Mouse (Mus musculus) embryonic facial prominence, embryonic 12.5 days (tissue): ENCODE measurements around the gene Gpr156. TPM values are rescaled to one million over a fixed set of nuclear protein-coding genes. Genes with fewer than 3 reads are reported as not detected.
"Not testable (repeated sequence)": the region's sequence is repeated elsewhere in the genome, so short reads cannot be mapped to it uniquely, and the experiment has no call there.

Experiments
- ATAC-seq: fragments of 200-750 bp; cut with Nextera tagmentation; 2 replicates; pipeline ENCODE4 v1.8.0; 2017; ENCODE audit not compliant: insufficient number of reproducible peaks, insufficient read depth, low FRiP score, low TSS enrichment
- H3K27ac ChIP-seq: fragments of 300-500 bp; sonication (generic); 2 replicates; pipeline ENCODE4 v1.5.1; 2016; ENCODE audit warnings: mild to moderate bottlenecking
- H3K27me3 ChIP-seq: fragments of 300-500 bp; sonication (generic); 2 replicates; pipeline ENCODE4 v1.6.1; 2016; ENCODE audit warnings: mild to moderate bottlenecking, moderate library complexity
- H3K36me3 ChIP-seq: fragments of 300-500 bp; sonication (generic); 2 replicates; pipeline ENCODE4 v1.6.1; 2016; ENCODE audit warnings: mild to moderate bottlenecking
- H3K4me1 ChIP-seq: fragments of 300-500 bp; sonication (generic); 2 replicates; pipeline ENCODE4 v1.6.1; 2016
- H3K4me2 ChIP-seq: fragments of 300-500 bp; sonication (generic); replicated peaks from 2 replicates; pipeline ENCODE4 v1.6.1; 2016; ENCODE audit warnings: mild to moderate bottlenecking, moderate library complexity
- H3K4me3 ChIP-seq: fragments of 300-500 bp; sonication (generic); 2 replicates; pipeline ENCODE4 v1.5.1; 2016; ENCODE audit warnings: mild to moderate bottlenecking
- H3K9ac ChIP-seq: fragments of 300-500 bp; sonication (generic); 2 replicates; pipeline ENCODE4 v1.6.1; 2016; ENCODE audit warnings: mild to moderate bottlenecking, moderate library complexity
- H3K9me3 ChIP-seq: fragments of 300-500 bp; sonication (generic); 2 replicates; pipeline ENCODE4 v1.6.1; 2016; ENCODE audit warnings: mild to moderate bottlenecking, moderate library complexity
- whole genome bisulfite sequencing: fragments of 180-500 bp; shearing (Covaris S2); methylation state at CpG from one replicate; pipeline ENCODE4 v1.1.7; 2016; 5-methylcytosine and 5-hydroxymethylcytosine counted together
- polyA plus RNA-seq: library from polyadenylated mRNA; unstranded; fragments of >200 nt; fragmentation: Nextera tagmentation; extraction: Ambion mirVana; gene quantifications from 2 replicates; pipeline ENCODE4 v1.2.1, GENCODE M21; 2016

Gpr156 gene
- polyA plus RNA-seq, 1 experiment from 2014 or later, result 1.5 TPM

DNA sequence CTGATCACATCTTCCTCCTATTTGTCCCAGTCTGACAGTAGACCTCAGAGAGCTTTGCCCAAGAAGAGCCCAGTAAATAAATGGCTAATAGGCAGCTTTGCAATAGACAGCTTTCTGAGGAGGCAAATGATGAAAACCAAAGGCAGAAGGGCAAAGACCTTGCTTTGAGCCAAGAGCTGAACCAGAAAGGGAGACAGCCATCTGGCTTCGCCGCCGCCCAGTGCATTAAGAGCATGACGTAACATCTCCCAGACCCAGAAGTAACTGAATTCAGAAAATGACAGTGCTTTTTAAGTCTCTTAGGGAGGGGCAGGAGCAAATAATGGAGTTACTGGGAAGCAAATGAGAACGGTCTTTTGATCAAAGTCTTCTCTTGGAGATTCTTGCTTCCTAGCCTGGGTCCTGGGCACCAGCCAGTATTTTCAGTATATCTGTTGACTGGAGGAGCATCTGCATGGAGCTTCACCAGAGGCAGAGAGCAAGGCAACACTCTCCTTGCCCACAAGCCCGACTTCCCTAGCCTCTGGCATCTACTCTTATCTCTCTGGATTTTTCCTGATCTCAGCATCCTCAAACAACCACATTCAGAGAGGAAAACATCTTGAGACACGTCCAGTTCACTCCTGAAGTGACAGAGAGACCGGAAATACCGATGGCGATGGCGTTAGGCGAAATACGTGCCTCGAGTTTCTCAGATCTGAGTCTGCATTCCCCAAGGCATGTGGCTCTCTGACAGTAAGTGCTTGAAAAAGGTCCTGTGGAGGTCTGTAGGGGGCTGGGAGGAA lies 92.9 kb downstream of the Gpr156 start:
- no peaks in the 10 kb centered on the region for H3K36me3 ChIP-seq

DNA sequence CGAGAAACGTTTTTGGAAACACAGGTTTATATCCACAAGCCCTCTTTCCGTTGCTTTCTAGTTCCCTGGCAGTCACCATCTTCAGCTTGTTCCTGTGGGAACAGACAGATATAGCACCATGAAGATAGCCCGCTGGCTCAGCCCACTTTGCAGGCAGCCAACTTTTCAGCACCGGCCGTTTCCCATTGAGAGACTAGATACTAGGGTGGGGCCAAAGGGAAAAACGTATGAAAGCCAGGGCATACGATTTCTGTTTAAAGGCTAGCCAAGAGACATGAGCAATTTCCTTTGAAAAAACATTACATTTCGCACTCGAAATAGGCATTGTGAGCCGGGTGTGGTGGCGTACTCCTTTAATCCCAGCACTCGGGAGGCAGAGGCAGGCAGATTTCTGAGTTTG lies 95.2 kb downstream of the Gpr156 start:
- Histone ChIP-seq H3K9ac (no peak overlapping the region), H3K36me3 (no peaks in the 10 kb centered on the region), H3K4me2 (no peak overlapping the region), H3K9me3 (no peaks in the 10 kb centered on the region), H3K4me3 (no peak overlapping the region), H3K4me1 (no peaks in the 10 kb centered on the region), H3K27ac (no peak overlapping the region), H3K27me3 (no peaks in the 10 kb centered on the region)
- no peak for ATAC-seq
- WGBS, result 90% methylated on average over 13 of the region's 13 CpGs

More for the DNA sequence above, 92.9 kb downstream of the Gpr156 start:
- Histone ChIP-seq H3K27ac (no peak overlapping the region), H3K4me1 (no peaks in the 10 kb centered on the region), H3K4me2 (no peak overlapping the region), H3K27me3 (no peaks in the 10 kb centered on the region), H3K4me3 (no peak overlapping the region), H3K9ac (no peak overlapping the region), H3K9me3 (no peaks in the 10 kb centered on the region)
- ATAC-seq, result no peak
- WGBS, result 76% methylated on average over 14 of the region's 14 CpGs

DNA sequence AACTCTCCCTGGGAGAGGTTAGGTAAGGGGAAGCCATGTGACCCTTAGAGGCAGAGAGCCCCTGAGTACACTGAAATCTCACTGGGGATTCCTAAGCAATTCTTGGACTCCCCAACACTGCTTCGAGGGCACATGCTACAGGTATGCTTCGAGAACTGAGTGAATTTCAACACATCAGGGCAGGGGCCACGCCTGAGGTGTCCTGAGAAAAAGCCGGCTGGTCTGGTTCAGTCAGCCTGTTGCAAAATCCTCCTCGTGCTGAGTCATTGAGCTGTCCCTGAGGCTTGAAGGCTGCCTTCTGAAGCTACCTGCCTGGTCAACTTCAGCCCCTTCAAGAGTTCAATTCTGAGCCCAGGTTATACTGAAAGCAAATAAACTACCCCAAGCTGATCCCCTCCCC lies 96.1 kb downstream of the Gpr156 start:
- Histone ChIP-seq H3K27ac (no peak overlapping the region), H3K4me3 (no peak overlapping the region), H3K9ac (no peak overlapping the region), H3K4me1 (no peaks in the 10 kb centered on the region), H3K36me3 (no peaks in the 10 kb centered on the region), H3K9me3 (no peaks in the 10 kb centered on the region), H3K4me2 (no peak overlapping the region), H3K27me3 (no peaks in the 10 kb centered on the region)
- 65% methylated on average over 5 of the region's 5 CpGs for WGBS
- ATAC-seq, result no peak

DNA sequence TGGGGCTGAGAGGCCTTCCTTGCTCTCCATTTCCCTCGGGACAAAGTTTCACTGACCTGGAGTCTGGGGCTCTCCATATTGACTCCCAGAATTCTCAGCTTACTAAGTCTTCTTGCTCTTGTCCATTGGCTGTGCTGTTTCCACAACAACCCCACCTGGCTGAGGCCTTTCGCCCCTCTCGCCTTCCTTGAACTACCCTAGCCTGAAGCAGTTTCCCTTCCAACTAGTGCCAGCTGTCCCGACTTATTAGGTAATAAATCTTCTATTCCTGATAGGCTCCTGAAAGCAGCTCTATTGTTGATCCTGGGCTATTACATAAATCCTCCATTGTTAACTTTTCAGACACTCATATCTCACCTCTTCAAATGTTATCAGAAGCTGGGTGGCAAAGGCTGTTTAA lies 96.6 kb downstream of the Gpr156 start:
- Histone ChIP-seq H3K4me2 (no peak overlapping the region), H3K27me3 (no peaks in the 10 kb centered on the region), H3K27ac (no peak overlapping the region), H3K9ac (no peak overlapping the region), H3K36me3 (no peaks in the 10 kb centered on the region), H3K9me3 (no peaks in the 10 kb centered on the region), H3K4me1 (no peaks in the 10 kb centered on the region), H3K4me3 (no peak overlapping the region)
- WGBS, result 54% methylated on average over 4 of the region's 4 CpGs
- no peak for ATAC-seq

DNA sequence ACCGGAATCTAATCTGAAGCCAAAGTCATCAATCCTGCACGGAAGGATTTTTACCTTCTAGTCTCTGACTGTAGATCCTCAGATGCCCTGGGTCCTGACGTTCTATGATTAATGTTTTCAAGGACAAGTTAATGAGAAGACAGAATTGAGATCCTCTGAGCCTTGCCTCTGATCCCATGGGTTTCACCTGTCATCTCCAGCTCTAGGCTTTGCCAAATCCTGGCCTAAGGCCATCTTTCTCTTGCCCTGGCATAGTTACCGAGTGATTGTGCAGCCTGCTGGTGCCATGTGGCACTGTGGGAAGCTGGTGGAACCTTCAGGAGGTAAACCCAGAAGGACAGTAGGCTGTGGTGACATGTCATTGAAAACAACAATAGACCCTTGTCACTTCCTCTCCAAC lies 98.7 kb downstream of the Gpr156 start:
- Histone ChIP-seq H3K4me1 (no peaks in the 10 kb centered on the region), H3K9me3 (no peaks in the 10 kb centered on the region), H3K27ac (no peak overlapping the region), H3K4me2 (no peak overlapping the region), H3K27me3 (no peaks in the 10 kb centered on the region), H3K4me3 (no peak overlapping the region), H3K36me3 (no peaks in the 10 kb centered on the region), H3K9ac (no peak overlapping the region)
- WGBS, result 88% methylated on average over 4 of the region's 4 CpGs
- no peak for ATAC-seq

DNA sequence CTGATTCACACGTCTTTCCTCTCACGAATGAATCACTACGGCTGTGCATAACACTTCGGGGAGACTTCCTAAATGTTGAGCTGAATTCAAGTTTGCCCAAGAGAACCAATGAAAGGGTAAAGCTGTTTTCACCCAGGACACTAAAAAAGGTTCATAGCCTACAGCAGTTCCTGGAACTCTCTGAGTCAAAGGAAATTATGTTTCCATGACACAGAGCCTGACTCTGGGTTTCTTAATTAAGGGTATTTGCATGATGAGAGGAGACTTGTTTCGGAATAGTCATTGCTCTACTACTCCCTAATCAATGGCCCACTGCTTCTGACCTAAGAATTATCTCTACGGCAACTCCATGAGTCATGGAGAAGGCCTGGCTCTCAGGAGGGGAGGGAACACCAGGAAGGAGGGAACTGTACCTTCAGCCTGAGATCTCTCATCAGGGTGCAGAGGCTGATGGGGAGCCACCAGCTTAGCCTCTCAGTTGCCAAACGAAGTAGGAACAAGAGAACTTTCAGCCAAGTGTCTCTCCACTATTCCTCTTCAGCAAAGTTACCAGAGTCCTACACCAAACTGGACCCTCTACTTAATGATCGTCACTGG lies 100.7 kb downstream of the Gpr156 start:
- no peaks in the 10 kb centered on the region for H3K36me3 ChIP-seq
- no peak overlapping the region for H3K27ac ChIP-seq
- H3K9ac ChIP-seq, result no peak overlapping the region
- no peak for ATAC-seq
- H3K9me3 ChIP-seq, result no peaks in the 10 kb centered on the region
- no peaks in the 10 kb centered on the region for H3K27me3 ChIP-seq
- H3K4me2 ChIP-seq, result no peak overlapping the region
- H3K4me1 ChIP-seq, result no peaks in the 10 kb centered on the region
- 85% methylated on average over 8 of the region's 8 CpGs for WGBS
- H3K4me3 ChIP-seq, result no peak overlapping the region

DNA sequence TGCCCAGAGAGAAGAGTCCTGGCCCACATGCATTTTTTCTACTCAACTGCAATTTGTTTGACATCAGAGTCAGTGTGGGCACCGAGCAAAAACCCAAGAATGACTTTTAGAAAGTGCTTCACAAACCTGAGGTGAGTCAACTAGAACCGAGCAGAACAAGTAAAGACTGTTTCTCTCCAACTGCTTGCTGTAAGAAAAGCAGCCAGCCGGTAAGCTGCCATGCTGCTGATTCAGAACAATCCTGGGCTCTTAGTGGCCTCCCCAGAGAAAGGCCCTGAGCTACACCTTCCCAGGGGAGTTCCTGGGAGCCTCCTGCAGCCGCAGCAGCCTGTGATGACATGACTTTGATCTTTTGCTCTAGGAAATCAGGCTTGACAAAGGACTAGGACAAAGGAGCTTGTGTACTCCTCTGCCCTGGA lies 101.7 kb downstream of the Gpr156 start:
- 13% methylated on average over 4 of the region's 4 CpGs for WGBS
- ATAC-seq, result no peak
- Histone ChIP-seq H3K4me2 (no peak overlapping the region), H3K27me3 (no peaks in the 10 kb centered on the region), H3K4me1 (no peaks in the 10 kb centered on the region), H3K9ac (no peak overlapping the region), H3K27ac (no peak overlapping the region), H3K36me3 (no peaks in the 10 kb centered on the region), H3K9me3 (no peaks in the 10 kb centered on the region), H3K4me3 (no peak overlapping the region)

DNA sequence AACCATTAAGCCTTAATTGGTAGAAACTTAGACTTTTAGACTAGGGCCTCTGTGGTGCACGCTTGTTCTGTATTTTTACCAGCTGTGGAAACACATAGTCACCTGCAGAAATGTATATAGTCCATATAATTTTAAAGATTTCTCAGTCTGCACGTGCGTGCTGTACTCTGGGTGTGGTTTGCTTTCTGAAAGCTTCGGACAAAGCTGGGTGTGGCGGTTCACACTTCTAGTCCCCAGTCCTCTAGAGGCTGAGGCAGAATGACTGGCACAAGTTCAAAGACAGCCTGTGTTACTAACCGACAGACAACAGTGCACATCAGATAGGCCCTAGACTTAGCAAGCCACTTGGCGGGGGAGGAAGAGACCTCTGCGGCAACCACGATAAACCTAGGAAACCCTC lies 116.3 kb downstream of the Gpr156 start:
- 92% methylated on average over 9 of the region's 9 CpGs for WGBS
- no peak overlapping the region for H3K27ac ChIP-seq
- H3K9me3 ChIP-seq, result no peaks in the 10 kb centered on the region
- H3K4me1 ChIP-seq, result no peaks in the 10 kb centered on the region
- no peaks in the 10 kb centered on the region for H3K27me3 ChIP-seq
- no peak overlapping the region for H3K9ac ChIP-seq
- H3K4me2 ChIP-seq, result no peak overlapping the region
- no peak overlapping the region for H3K4me3 ChIP-seq
- no peaks in the 10 kb centered on the region for H3K36me3 ChIP-seq
- no peak for ATAC-seq

DNA sequence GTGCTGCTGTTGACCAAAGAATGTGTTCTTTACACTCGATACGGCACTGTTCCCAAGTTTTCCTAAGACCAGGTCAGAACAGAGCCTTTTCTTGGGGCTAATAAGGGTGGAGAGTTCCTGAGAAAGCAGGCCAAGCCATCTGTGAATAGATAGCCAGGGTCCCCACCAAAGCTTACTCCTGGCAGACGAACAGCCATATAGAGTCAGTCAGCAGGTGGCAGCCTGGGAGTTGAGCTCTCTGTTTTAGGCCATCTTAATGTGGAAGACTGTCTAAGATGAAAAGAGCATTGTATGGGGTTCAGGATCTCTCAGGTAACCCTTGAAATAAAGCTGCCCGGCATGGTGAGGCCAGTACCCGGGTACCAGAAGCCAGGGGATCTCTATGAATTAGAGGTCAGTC lies 116.8 kb downstream of the Gpr156 start:
- no peak overlapping the region for H3K9ac ChIP-seq
- H3K4me2 ChIP-seq, result no peak overlapping the region
- H3K36me3 ChIP-seq, result no peaks in the 10 kb centered on the region
- H3K9me3 ChIP-seq, result no peaks in the 10 kb centered on the region
- 80% methylated on average over 5 of the region's 5 CpGs for WGBS
- H3K4me3 ChIP-seq, result no peak overlapping the region
- no peak overlapping the region for H3K27ac ChIP-seq
- ATAC-seq, result no peak
- H3K4me1 ChIP-seq, result no peaks in the 10 kb centered on the region
- no peaks in the 10 kb centered on the region for H3K27me3 ChIP-seq

DNA sequence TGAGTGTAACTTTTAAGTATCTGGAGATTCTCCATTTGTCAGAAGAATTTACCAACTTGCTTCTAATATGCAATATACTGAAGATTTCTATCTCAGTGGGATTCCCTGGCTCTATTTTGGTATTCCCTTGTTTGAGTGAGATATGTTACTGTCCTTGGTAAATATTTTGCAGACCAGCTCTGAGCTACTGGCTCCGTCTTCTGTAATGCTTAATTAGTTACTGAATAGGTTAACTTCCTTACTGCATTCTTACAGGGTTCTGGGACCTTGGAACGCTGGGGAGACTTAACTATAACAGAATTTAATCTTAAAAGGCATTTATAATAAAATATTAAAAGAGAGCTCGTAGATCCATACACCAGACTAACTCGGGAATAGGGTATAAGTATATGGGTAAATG lies 121.8 kb downstream of the Gpr156 start:
- H3K27me3 ChIP-seq, H3K4me3 ChIP-seq, H3K36me3 ChIP-seq, ATAC-seq, H3K9ac ChIP-seq, H3K4me2 ChIP-seq, H3K9me3 ChIP-seq, H3K4me1 ChIP-seq, H3K27ac ChIP-seq: not testable (repeated sequence)
- 79% methylated on average over 4 of the region's 4 CpGs for WGBS

DNA sequence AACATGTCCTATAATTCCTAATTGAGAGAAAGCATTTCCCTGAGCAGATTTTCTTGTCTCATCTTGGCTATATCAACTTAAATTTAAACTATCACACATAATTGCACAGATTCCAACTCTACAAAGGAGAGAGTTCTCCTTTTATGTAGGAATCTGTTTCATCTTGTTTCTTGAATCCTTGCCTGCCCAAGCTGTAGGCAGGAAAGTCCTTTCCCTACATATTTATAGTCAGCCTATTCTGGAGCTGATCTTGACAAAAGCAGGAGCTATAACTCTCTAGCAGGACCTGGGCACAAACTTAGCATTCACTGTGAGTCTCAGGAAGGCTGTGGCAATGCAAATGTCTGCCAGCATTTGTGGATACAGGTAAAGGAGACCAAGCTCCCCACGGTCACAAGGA lies 125.9 kb downstream of the Gpr156 start:
- Histone ChIP-seq H3K4me1 (no peaks in the 10 kb centered on the region), H3K27ac (no peak overlapping the region), H3K9me3 (no peaks in the 10 kb centered on the region), H3K36me3 (no peaks in the 10 kb centered on the region), H3K27me3 (no peaks in the 10 kb centered on the region), H3K9ac (no peak overlapping the region), H3K4me2 (no peak overlapping the region), H3K4me3 (no peak overlapping the region)
- WGBS, result 86% methylated on average over 1 of the region's 1 CpGs
- ATAC-seq, result no peak

DNA sequence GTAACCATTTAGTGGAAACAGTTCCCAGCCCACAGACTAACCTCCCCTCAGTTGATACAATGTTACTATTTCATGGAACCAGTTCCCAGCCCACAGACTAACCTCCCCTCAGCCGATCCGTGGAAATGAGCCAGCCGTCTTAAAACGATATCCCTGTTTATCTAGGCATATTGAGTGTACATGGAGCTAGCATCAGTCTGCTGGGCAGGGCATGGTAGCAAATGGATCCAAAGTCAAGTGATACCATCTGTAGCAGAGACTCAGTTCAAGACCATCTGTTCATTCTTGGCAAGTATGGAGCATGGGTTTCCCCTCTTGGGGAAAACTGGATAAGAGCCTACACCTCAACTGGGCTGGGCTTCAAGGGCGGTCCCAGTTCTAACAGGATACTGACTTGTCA lies 128.3 kb downstream of the Gpr156 start:
- H3K4me1 ChIP-seq, result 0 out of 2 replicates have a peak, but pooled peaks cover 5% of the 10 kb centered on the region
- H3K9me3 ChIP-seq, result no peaks in the 10 kb centered on the region
- no peaks in the 10 kb centered on the region for H3K36me3 ChIP-seq
- no peak overlapping the region for H3K9ac ChIP-seq
- 83% methylated on average over 5 of the region's 5 CpGs for WGBS
- no peak overlapping the region for H3K4me3 ChIP-seq
- H3K27ac ChIP-seq, result no peak overlapping the region
- ATAC-seq, result no peak
- H3K27me3 ChIP-seq, result no peaks in the 10 kb centered on the region
- H3K4me2 ChIP-seq, result no peak overlapping the region
